Mouse (Mus musculus): ENCODE measurements around the gene Syt7.

The Syt7 gene

GRCm38 (mm10) chr19:10458096-10458495 is 69.2 kb downstream of the Syt7 start:
- no peak for DNase-seq (ENCODE audit: low read depth, low spot score)

GRCm38 (mm10) chr19:10459907-10460306 is 71.0 kb downstream of the Syt7 start:
- DNase-seq (ENCODE audit: low read depth, low spot score) = no peak

GRCm38 (mm10) chr19:10461584-10461983 is 72.7 kb downstream of the Syt7 start:
- DNase-seq (ENCODE audit: low read depth, low spot score) = no peak

- no peak for DNase-seq (ENCODE audit: low read depth, low spot score)
Measured at GRCm38 (mm10) chr19:10464427-10464826, 75.5 kb downstream of the Syt7 start.

GRCm38 (mm10) chr19:10469171-10469658 is 80.3 kb downstream of the Syt7 start:
- DNase-seq (ENCODE audit: low read depth, low spot score) = no peak

GRCm38 (mm10) chr19:10472958-10473357 is 84.1 kb downstream of the Syt7 start:
- DNase-seq (ENCODE audit: low read depth, low spot score) = no peak

- no peak for DNase-seq (ENCODE audit: low read depth, low spot score)
Measured at GRCm38 (mm10) chr19:10473779-10474178, 84.9 kb downstream of the Syt7 start.

- no peak for DNase-seq (ENCODE audit: low read depth, low spot score)
Measured at GRCm38 (mm10) chr19:10479541-10479940, 90.7 kb downstream of the Syt7 start.

- no peak for DNase-seq (ENCODE audit: low read depth, low spot score)
Measured at GRCm38 (mm10) chr19:10482703-10483102, 93.8 kb downstream of the Syt7 start, which contains the start of gene Ppp1r32. Gene Ppp1r32, minus strand, starts transcription at chr19:10482928.

GRCm38 (mm10) chr19:10486264-10486738 is 97.4 kb downstream of the Syt7 start:
- DNase-seq (ENCODE audit: low read depth, low spot score) = peak; percentile 57

GRCm38 (mm10) chr19:10495670-10496069 is 106.8 kb downstream of the Syt7 start:
- DNase-seq (ENCODE audit: low read depth, low spot score) = no peak

- DNase-seq (ENCODE audit: low read depth, low spot score) = peak; percentile 40
Measured at GRCm38 (mm10) chr19:10496976-10497375, 108.1 kb downstream of the Syt7 start.

GRCm38 (mm10) chr19:10497512-10498160 is 108.7 kb downstream of the Syt7 start:
- DNase-seq (ENCODE audit: low read depth, low spot score) = no peak

GRCm38 (mm10) chr19:10500581-10500980 is 111.7 kb downstream of the Syt7 start:
- no peak for DNase-seq (ENCODE audit: low read depth, low spot score)

GRCm38 (mm10) chr19:10502571-10502970 is 113.7 kb downstream of the Syt7 start:
- peak; percentile 36 for DNase-seq (ENCODE audit: low read depth, low spot score)
